Mouse (Mus musculus): ENCODE measurements around the gene Plk5. TPM values are rescaled to one million over a fixed set of nuclear protein-coding genes. Genes with fewer than 3 reads are reported as not detected.

The Plk5 gene
- polyA plus RNA-seq (2012; rRNA removed): 8.2 and 10.0 TPM in 2 replicates

DNA sequence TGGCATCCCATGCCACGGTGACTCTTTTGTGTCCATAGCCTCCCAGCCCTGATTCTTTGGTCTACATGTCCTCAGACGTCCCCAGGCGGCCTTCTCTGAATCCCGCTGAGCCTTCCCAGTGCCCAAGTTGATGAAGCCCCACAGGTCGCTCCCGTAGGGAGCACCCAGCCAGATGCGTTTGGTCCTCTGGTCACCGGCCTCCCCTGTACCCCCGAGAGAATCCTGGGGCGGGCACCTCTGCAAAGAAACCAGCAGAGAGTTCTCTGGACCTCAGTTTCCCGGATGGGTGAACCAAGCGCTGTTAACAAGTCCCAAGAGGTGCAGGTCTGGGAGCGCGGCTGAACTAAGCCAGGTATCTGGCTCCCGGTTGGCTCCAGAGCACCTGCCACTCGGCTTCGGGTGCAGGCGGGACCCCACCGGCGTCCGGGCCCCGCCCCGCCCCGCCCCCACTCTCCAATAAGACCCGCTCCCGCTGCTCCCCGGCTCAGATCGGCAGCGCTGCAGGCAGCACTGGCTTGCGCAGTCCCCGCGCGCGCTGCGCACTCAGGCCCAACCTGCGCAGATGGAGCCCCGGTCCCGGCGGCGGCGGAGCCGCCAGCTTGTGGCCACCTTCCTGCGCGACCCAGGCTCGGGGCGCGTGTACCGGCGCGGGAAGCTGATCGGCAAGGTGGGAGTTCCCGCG, at the start of gene Plk5:
Plk5 (plus strand) TSS at position 459 of the 682 bp plus-strand sequence.

GRCm38 (mm10) chr10:80320340-80320760, 35.9 kb upstream of the Plk5 start, which contains the start of gene 2310011J03Rik:
2310011J03Rik (minus strand) TSS chr10:80320537.

GRCm38 (mm10) chr10:80329273-80330081, 26.8 kb upstream of the Plk5 start, which contains the start of the genes Pcsk4 and Reep6:
Pcsk4 (minus strand) TSS chr10:80329498.
Reep6 (plus strand) TSS chr10:80329953.

DNA sequence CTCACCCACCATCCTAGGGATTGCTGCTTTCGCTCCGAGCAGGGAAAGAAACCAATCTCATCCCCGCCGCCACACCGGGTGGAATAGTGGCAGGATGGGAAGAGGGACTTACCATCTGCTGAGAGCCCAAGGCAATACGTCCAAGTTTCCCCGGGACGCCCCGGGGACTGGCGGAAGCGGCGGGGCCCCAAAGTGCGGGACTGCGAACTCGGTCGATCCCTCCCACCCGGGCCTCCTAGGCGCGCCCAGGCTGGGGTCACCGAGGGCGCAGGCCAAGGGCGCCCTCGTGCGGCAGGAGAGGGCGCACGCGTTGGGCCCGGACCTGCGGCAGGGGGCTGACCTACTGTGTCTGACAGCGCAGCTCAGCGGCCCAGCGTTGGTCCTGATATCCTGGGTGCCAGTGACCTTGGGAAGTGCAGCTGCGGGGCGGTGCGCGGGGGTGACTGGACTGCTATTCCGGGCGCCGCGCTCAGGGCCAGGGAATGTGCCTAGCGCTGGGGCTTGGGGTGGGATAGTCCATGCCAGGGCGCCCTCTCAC, 7.9 kb upstream of the Plk5 start, which contains the start of gene Adamtsl5:
Adamtsl5 (minus strand) TSS at position 169 of the 538 bp plus-strand sequence.

DNA sequence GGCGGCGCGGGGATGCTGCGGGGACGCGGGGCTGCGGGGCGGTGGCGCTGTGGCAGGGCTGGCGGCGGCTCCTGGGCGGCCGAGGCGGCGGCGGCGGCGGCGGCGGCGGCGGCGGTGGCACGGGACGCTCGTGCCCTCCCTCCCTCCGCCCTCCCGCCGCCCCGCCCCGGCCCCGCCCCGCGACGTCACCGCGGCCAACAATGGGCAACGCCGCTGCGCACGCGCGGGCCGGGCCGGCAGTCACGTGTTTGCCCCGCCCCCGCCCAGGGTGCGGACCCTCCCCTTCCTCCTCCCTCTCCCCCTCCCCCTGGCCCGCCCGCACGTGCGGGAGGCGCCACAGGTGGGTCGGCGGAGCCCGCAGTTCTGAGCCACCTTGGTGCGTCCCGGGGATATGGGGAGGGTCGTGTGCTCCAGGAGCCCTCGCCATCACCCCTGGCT, 31.3 kb downstream of the Plk5 start, which contains the start of gene Mex3d:
Mex3d (minus strand) TSS at position 138 of the 438 bp plus-strand sequence.

DNA sequence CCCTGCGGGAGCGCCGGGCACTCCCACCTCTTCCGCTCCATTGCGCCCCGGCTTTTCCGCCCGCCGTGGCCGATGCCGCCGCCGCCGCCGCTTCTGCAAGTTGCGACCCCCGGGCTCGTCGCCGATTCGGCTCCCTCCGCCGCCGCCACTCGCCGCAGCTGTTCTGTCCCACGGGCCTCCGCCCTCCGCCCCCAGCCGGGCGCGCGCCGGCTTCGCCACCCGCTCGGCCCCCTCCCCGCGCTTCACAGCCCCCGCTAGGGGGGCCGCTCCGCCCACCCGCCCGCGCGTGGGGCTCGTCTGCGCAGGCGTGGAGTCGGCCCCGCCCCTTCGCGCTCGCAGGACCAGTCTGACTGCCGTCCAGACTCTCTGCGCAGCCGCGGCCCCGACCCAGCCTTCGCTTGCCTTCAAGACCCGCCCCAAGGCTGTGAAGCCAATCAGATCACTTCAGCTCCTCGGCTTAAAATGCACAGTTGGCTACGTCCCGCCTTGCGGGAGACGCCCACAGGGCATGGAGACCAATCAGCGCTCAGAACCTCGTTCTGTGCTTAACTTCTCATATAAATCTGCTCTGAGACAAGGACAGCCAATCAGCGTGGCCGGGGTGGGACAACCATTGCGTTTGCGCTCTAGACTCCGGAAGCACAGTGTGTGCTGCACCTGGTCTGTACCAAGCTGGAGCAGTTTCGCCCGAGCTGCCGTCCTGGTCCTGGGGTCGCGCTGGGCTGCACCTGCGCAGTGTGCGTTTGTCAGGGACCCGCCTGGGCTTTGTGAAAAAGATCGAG, 43.1 kb downstream of the Plk5 start, which contains the start of gene Mbd3:
Mbd3 (minus strand) TSS at position 360 of the 782 bp plus-strand sequence.

GRCm38 (mm10) chr10:80406684-80407501, 50.6 kb downstream of the Plk5 start, which contains the start of gene Uqcr11:
Uqcr11 (minus strand) TSS chr10:80406830.

Other genes with a start within 250 kb of the Plk5 start
- gene Stk11, start 240.7 kb upstream of the Plk5 start, polyA plus RNA-seq (2012; rRNA removed): 186 and 203 TPM in 2 replicates
- 1,675 and 3,137 TPM in 2 replicates for gene Atp5d, start 217.8 kb upstream of the Plk5 start, polyA plus RNA-seq (2012; rRNA removed)
- gene Cbarp, start 215.6 kb upstream of the Plk5 start, polyA plus RNA-seq (2012; rRNA removed): 58.9 and 61.5 TPM in 2 replicates
- gene Midn, start 208.2 kb upstream of the Plk5 start, polyA plus RNA-seq (2012; rRNA removed): 221 and 248 TPM in 2 replicates
- 166 and 186 TPM in 2 replicates for gene Cirbp, start 190.5 kb upstream of the Plk5 start, polyA plus RNA-seq (2012; rRNA removed)
- 11.6 and 15.0 TPM in 2 replicates for gene 1600002K03Rik, start 183.5 kb upstream of the Plk5 start, polyA plus RNA-seq (2012; rRNA removed)
- 24.1 and 27.6 TPM in 2 replicates for gene Efna2, start 177.0 kb upstream of the Plk5 start, polyA plus RNA-seq (2012; rRNA removed)
- 50.0 and 52.1 TPM in 2 replicates for gene Mum1, start 130.0 kb upstream of the Plk5 start, polyA plus RNA-seq (2012; rRNA removed)
- 763 TPM in 2 replicates for gene Ndufs7, start 107.3 kb upstream of the Plk5 start, polyA plus RNA-seq (2012; rRNA removed)
- 151 and 218 TPM in 2 replicates for gene Gamt, start 95.4 kb upstream of the Plk5 start, polyA plus RNA-seq (2012; rRNA removed)
- gene Dazap1, start 95.0 kb upstream of the Plk5 start, polyA plus RNA-seq (2012; rRNA removed): 82.9 and 83.0 TPM in 2 replicates
- 1,795 and 1,851 TPM in 2 replicates for gene Rps15, start 64.0 kb upstream of the Plk5 start, polyA plus RNA-seq (2012; rRNA removed)
- gene Apc2, start 60.5 kb upstream of the Plk5 start, polyA plus RNA-seq (2012; rRNA removed): 3.4 and 4.0 TPM in 2 replicates
- 71.0 and 75.2 TPM in 2 replicates for gene 2310011J03Rik, start 35.9 kb upstream of the Plk5 start, polyA plus RNA-seq (2012; rRNA removed)
- gene Pcsk4, start 27.0 kb upstream of the Plk5 start, polyA plus RNA-seq (2012; rRNA removed): 17.4 and 20.3 TPM in 2 replicates
- 8.6 and 13.7 TPM in 2 replicates for gene Reep6, start 26.5 kb upstream of the Plk5 start, polyA plus RNA-seq (2012; rRNA removed)
- gene Adamtsl5, start 8.0 kb upstream of the Plk5 start, polyA plus RNA-seq (2012; rRNA removed): 18.5 and 21.2 TPM in 2 replicates
- 95.3 and 114 TPM in 2 replicates for gene Mex3d, start 31.2 kb downstream of the Plk5 start, polyA plus RNA-seq (2012; rRNA removed)
- gene Mbd3, start 43.1 kb downstream of the Plk5 start, polyA plus RNA-seq (2012; rRNA removed): 266 and 282 TPM in 2 replicates
- 1,515 and 1,936 TPM in 2 replicates for gene Uqcr11, start 50.4 kb downstream of the Plk5 start, polyA plus RNA-seq (2012; rRNA removed)
- gene Tcf3, start 77.2 kb downstream of the Plk5 start, polyA plus RNA-seq (2012; rRNA removed): 199 and 209 TPM in 2 replicates
- gene Onecut3, start 138.4 kb downstream of the Plk5 start, polyA plus RNA-seq (2012; rRNA removed): 0.02 and 0.06 TPM in 2 replicates
- 0.19 and 0.22 TPM in 2 replicates for gene Atp8b3, start 182.7 kb downstream of the Plk5 start, polyA plus RNA-seq (2012; rRNA removed)
- 98.1 and 124 TPM in 2 replicates for gene Rexo1, start 205.1 kb downstream of the Plk5 start, polyA plus RNA-seq (2012; rRNA removed)
- 57.0 and 74.9 TPM in 2 replicates for gene Klf16, start 220.9 kb downstream of the Plk5 start, polyA plus RNA-seq (2012; rRNA removed)
- 395 and 572 TPM in 2 replicates for gene Abhd17a, start 233.9 kb downstream of the Plk5 start, polyA plus RNA-seq (2012; rRNA removed)
- gene Scamp4, start 246.4 kb downstream of the Plk5 start, polyA plus RNA-seq (2012; rRNA removed): 130 and 147 TPM in 2 replicates
- 31.5 and 40.6 TPM in 2 replicates for gene Adat3, start 246.4 kb downstream of the Plk5 start, polyA plus RNA-seq (2012; rRNA removed)
- 4.1 and 4.6 TPM in 2 replicates for gene Gm49322, start 249.6 kb downstream of the Plk5 start, polyA plus RNA-seq (2012; rRNA removed)

Data from ovary, adult 2 months (tissue).